Mouse (Mus musculus): ENCODE data around the gene Ksr2. TPM values are rescaled to one million over a fixed set of nuclear protein-coding genes. Genes with fewer than 3 reads are reported as not detected.

Ksr2 gene
- polyA plus RNA-seq (2014; fragmentation: Nextera tagmentation; extraction: Ambion mirVana) = 0.33 and 0.81 TPM in 2 replicates

DNA sequence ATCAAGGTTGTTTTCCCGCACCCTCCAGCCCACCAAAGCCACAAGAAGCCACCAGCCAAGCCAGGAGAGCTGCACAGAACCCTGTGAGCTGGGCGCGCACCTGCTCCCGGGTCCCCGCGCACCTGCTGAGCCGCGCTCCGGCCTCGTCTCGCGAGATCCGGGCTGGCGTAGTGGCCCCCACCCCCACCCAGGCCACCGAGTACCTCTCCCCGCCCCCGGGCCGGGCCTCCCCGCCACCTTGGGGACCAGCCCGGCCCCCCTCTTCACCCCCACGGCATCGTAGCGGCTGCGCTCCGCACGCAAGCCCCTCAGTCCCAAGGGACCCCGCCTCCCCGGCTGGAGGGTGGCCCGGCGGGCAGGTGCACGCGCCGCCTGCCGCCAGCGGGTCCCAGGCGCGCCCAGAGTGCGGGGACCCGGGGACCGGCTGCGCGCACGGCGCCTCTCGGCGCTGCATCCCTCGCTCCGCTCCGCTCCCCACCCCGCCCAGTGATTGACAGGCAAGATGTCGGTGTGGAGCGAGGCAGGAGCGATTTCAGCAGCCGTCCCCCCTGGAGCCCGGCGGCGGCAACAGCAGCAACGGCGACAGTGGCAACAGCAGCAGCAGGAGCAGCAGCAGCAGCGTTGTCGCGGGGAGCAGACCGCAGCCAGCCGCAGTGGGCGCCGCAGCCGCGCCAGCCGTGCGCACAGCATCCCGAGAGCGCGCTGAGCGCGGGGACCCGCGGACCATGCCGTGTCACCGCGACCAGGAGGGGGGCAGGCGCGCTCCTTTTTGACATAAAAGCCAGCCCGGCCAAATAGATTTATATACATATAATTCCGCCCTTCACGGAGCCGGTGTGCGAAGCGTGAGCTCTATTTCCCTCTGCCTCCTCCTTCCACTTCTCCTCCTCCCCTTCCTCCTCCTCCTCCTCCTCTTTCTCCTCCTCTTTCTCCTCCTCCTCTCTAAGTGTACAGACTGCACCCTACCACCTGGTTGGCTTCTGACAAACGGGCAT is at the start of gene Ksr2:
TSS of gene Ksr2 (plus strand) at position 494 of the 995 bp plus-strand sequence.
- Histone ChIP-seq H3K27me3 (replicated peaks; ENCODE audit: control insufficient read depth, insufficient read depth, low read length) (peaks cover 60% of the 10 kb centered on the region), H3K4me1 (ENCODE audit: control insufficient read depth, insufficient read depth, low read length) (no peaks in the 10 kb centered on the region; the same call in 1 of the 2 replicates), H3K4me3 (ENCODE audit: low read depth, low read length) (peak within 1 kb of the TSS; percentile 60), H3K9me3 (ENCODE audit: control insufficient read depth, low read length) (no peaks in the 10 kb centered on the region), H3K9ac (ENCODE audit: low read depth, low read length) (peak within 1 kb of the TSS; percentile 46), H3K4me2 (ENCODE audit: low read depth, low read length) (peak within 1 kb of the TSS; percentile 90), H3K36me3 (ENCODE audit: control insufficient read depth, insufficient read depth, low read length) (no peaks in the 10 kb centered on the region), H3K27ac (replicated peaks; ENCODE audit: low read depth, low read length) (peak within 1 kb of the TSS; percentile 48; the same call in 1 of the 2 replicates)
- DNase-seq (ENCODE audit: low spot score) (peak; percentile 59), ATAC-seq (ENCODE audit: low read depth) (peak; percentile 87)
- WGBS = under 1% methylated on average over 38 of the region's 89 CpGs

- Histone ChIP-seq H3K9ac (ENCODE audit: low read depth, low read length) (no peak overlapping the region), H3K27me3 (replicated peaks; ENCODE audit: control insufficient read depth, insufficient read depth, low read length) (no peaks in the 10 kb centered on the region), H3K4me1 (ENCODE audit: control insufficient read depth, insufficient read depth, low read length) (peaks cover 11% of the 10 kb centered on the region), H3K9me3 (ENCODE audit: control insufficient read depth, low read length) (no peaks in the 10 kb centered on the region), H3K4me3 (ENCODE audit: low read depth, low read length) (no peak overlapping the region), H3K36me3 (ENCODE audit: control insufficient read depth, insufficient read depth, low read length) (peaks cover 52% of the 10 kb centered on the region), H3K4me2 (ENCODE audit: low read depth, low read length) (no peak overlapping the region), H3K27ac (replicated peaks; ENCODE audit: low read depth, low read length) (no peak overlapping the region)
- WGBS = 85% methylated on average over 3 of the region's 3 CpGs
- ATAC-seq (ENCODE audit: low read depth) = no peak
- DNase-seq (ENCODE audit: low spot score) = no peak
These were observed 49.0 kb upstream of the Ksr2 start for GRCm38 (mm10) chr5:117364821-117365220.

DNA sequence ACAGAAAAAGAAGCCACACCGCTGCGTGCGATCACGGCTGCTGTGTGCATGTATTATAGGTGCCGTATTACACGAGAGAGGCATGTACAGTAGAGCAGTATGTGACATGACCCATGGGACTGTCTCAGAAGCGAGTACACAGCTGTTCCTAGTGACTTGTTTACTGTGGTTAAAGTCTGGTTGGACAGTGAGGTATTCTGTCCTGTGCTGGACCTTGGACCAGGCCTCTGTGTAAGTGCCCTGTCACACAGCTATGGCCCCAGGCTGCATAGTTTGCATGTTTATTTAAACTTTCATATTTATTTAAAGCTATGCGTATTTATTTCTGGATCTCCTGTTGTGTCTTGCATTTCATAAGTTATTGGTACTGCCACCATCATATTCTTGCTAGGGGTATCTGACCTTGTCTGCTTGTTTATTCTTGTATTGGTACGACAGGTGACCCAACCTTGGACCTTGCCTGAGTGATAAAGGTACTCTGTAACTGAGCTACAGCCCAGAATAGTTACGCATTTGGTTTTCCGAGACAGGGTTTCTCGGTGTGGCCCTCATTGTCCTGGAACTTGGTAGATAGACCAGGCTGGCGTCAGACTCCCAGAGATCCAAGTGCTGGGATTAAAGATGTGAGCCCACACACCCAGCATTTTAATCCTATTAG is 47.8 kb upstream of the Ksr2 start:
- no peaks in the 10 kb centered on the region for H3K4me1 ChIP-seq (ENCODE audit: control insufficient read depth, insufficient read depth, low read length)
- ATAC-seq (ENCODE audit: low read depth) (peak; percentile 36; the same call in 1 of the 2 replicates), DNase-seq (ENCODE audit: low spot score) (no peak)
- H3K9ac ChIP-seq (ENCODE audit: low read depth, low read length) = no peak overlapping the region
- no peak overlapping the region for H3K4me3 ChIP-seq (ENCODE audit: low read depth, low read length)
- no peaks in the 10 kb centered on the region for H3K9me3 ChIP-seq (ENCODE audit: control insufficient read depth, low read length)
- 89% methylated on average over 13 of the region's 13 CpGs for WGBS
- no peak overlapping the region for H3K4me2 ChIP-seq (ENCODE audit: low read depth, low read length)
- no peaks in the 10 kb centered on the region for H3K27me3 ChIP-seq (replicated peaks; ENCODE audit: control insufficient read depth, insufficient read depth, low read length)
- H3K27ac ChIP-seq (replicated peaks; ENCODE audit: low read depth, low read length) = no peak overlapping the region
- H3K36me3 ChIP-seq (ENCODE audit: control insufficient read depth, insufficient read depth, low read length) = peaks cover 64% of the 10 kb centered on the region

- no peak overlapping the region for H3K9ac ChIP-seq (ENCODE audit: low read depth, low read length)
- H3K27me3 ChIP-seq (replicated peaks; ENCODE audit: control insufficient read depth, insufficient read depth, low read length) = no peaks in the 10 kb centered on the region
- DNase-seq (ENCODE audit: low spot score) (no peak), ATAC-seq (ENCODE audit: low read depth) (no peak)
- no peak overlapping the region for H3K4me2 ChIP-seq (ENCODE audit: low read depth, low read length)
- no peaks in the 10 kb centered on the region for H3K4me1 ChIP-seq (ENCODE audit: control insufficient read depth, insufficient read depth, low read length)
- WGBS = 44% methylated on average over 8 of the region's 8 CpGs
- peaks cover 76% of the 10 kb centered on the region for H3K36me3 ChIP-seq (ENCODE audit: control insufficient read depth, insufficient read depth, low read length)
- no peaks in the 10 kb centered on the region for H3K9me3 ChIP-seq (ENCODE audit: control insufficient read depth, low read length)
- H3K27ac ChIP-seq (replicated peaks; ENCODE audit: low read depth, low read length) = no peak overlapping the region
- no peak overlapping the region for H3K4me3 ChIP-seq (ENCODE audit: low read depth, low read length)
These were observed 46.6 kb upstream of the Ksr2 start for GRCm38 (mm10) chr5:117367206-117367605.

- H3K4me1 ChIP-seq (ENCODE audit: control insufficient read depth, insufficient read depth, low read length) = no peaks in the 10 kb centered on the region
- no peak overlapping the region for H3K9ac ChIP-seq (ENCODE audit: low read depth, low read length)
- WGBS = 88% methylated on average over 10 of the region's 10 CpGs
- H3K36me3 ChIP-seq (ENCODE audit: control insufficient read depth, insufficient read depth, low read length) = peaks cover 71% of the 10 kb centered on the region
- H3K4me2 ChIP-seq (ENCODE audit: low read depth, low read length) = no peak overlapping the region
- H3K4me3 ChIP-seq (ENCODE audit: low read depth, low read length) = no peak overlapping the region
- no peaks in the 10 kb centered on the region for H3K27me3 ChIP-seq (replicated peaks; ENCODE audit: control insufficient read depth, insufficient read depth, low read length)
- DNase-seq (ENCODE audit: low spot score) (no peak), ATAC-seq (ENCODE audit: low read depth) (no peak)
- no peaks in the 10 kb centered on the region for H3K9me3 ChIP-seq (ENCODE audit: control insufficient read depth, low read length)
- no peak overlapping the region for H3K27ac ChIP-seq (replicated peaks; ENCODE audit: low read depth, low read length)
These were observed 43.2 kb upstream of the Ksr2 start for GRCm38 (mm10) chr5:117370592-117370991.

GRCm38 (mm10) chr5:117373418-117373817 is 40.4 kb upstream of the Ksr2 start:
- Histone ChIP-seq H3K9ac (ENCODE audit: low read depth, low read length) (no peak overlapping the region), H3K27me3 (replicated peaks; ENCODE audit: control insufficient read depth, insufficient read depth, low read length) (no peaks in the 10 kb centered on the region), H3K36me3 (ENCODE audit: control insufficient read depth, insufficient read depth, low read length) (peaks cover 73% of the 10 kb centered on the region), H3K9me3 (ENCODE audit: control insufficient read depth, low read length) (no peaks in the 10 kb centered on the region), H3K4me1 (ENCODE audit: control insufficient read depth, insufficient read depth, low read length) (no peaks in the 10 kb centered on the region), H3K27ac (replicated peaks; ENCODE audit: low read depth, low read length) (no peak overlapping the region), H3K4me3 (ENCODE audit: low read depth, low read length) (no peak overlapping the region), H3K4me2 (ENCODE audit: low read depth, low read length) (no peak overlapping the region)
- 93% methylated on average over 9 of the region's 9 CpGs for WGBS
- no peak for ATAC-seq (ENCODE audit: low read depth)
- no peak for DNase-seq (ENCODE audit: low spot score)

DNA sequence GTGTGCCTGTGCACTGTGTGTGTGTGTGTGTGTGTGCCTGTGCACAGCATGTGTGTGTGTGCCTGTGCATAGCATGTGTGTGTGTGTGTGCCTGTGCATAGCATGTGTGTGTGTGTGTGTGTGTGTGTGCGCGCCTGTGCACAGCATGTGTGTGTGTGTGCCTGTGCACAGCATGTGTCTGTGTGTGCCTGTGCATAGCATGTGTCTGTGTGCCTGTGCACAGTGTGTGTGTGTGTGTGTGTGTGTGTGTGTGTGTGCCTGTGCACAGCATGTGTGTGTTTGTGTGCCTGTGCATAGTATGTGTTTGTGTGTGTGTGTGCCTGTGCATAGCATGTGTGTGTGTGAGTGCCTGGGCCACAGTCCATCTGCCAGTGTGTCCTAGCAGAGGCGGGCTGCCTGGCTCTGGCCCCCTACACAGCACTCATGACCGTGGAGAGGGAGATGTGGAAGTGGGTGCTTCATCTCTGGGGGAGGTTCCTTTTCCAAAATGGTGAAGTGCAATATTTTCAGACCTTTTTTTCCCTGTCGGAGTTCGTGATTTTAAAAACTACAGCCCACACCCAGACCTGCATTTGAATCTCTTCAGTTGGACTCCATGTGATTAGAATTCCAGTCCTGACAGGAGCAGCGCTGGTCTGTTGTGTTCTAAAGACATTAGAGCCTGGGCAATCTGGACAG is 39.3 kb upstream of the Ksr2 start:
- no peak for ATAC-seq (ENCODE audit: low read depth)

DNA sequence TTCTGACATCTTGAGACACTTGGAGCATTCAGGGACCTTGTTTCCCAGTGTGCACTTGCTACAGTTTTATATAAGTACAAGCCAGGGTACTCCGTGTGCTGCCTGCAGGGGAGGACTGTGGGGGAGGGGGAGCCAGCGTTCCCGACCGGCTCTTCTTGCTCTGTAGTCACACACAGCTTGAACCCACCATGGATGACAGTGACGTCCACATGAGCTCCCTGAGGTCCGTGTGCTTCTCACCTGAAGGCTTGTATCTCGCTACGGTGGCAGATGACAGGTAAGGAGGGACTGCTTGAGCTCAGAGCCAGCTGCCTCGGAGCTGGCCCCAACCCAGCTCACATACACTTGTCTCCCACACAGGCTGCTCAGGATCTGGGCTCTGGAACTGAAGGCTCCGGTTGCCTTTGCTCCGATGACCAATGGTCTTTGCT is 37.5 kb upstream of the Ksr2 start:
- no peak overlapping the region for H3K27ac ChIP-seq (replicated peaks; ENCODE audit: low read depth, low read length)
- H3K9me3 ChIP-seq (ENCODE audit: control insufficient read depth, low read length) = no peaks in the 10 kb centered on the region
- WGBS = 64% methylated on average over 11 of the region's 11 CpGs
- H3K27me3 ChIP-seq (replicated peaks; ENCODE audit: control insufficient read depth, insufficient read depth, low read length) = no peaks in the 10 kb centered on the region
- no peak for ATAC-seq (ENCODE audit: low read depth)
- peaks cover 71% of the 10 kb centered on the region for H3K36me3 ChIP-seq (ENCODE audit: control insufficient read depth, insufficient read depth, low read length)
- H3K4me3 ChIP-seq (ENCODE audit: low read depth, low read length) = no peak overlapping the region
- no peaks in the 10 kb centered on the region for H3K4me1 ChIP-seq (ENCODE audit: control insufficient read depth, insufficient read depth, low read length)
- DNase-seq (ENCODE audit: low spot score) = no peak
- no peak overlapping the region for H3K4me2 ChIP-seq (ENCODE audit: low read depth, low read length)
- H3K9ac ChIP-seq (ENCODE audit: low read depth, low read length) = no peak overlapping the region

More for the DNA sequence above, 39.3 kb upstream of the Ksr2 start:
- H3K27ac ChIP-seq (replicated peaks; ENCODE audit: low read depth, low read length) = no peak overlapping the region
- no peaks in the 10 kb centered on the region for H3K27me3 ChIP-seq (replicated peaks; ENCODE audit: control insufficient read depth, insufficient read depth, low read length)
- H3K9ac ChIP-seq (ENCODE audit: low read depth, low read length) = no peak overlapping the region
- peaks cover 72% of the 10 kb centered on the region for H3K36me3 ChIP-seq (ENCODE audit: control insufficient read depth, insufficient read depth, low read length)
- H3K4me3 ChIP-seq (ENCODE audit: low read depth, low read length) = no peak overlapping the region
- WGBS = 90% methylated on average over 7 of the region's 7 CpGs
- no peak overlapping the region for H3K4me2 ChIP-seq (ENCODE audit: low read depth, low read length)
- no peaks in the 10 kb centered on the region for H3K9me3 ChIP-seq (ENCODE audit: control insufficient read depth, low read length)
- H3K4me1 ChIP-seq (ENCODE audit: control insufficient read depth, insufficient read depth, low read length) = no peaks in the 10 kb centered on the region
- DNase-seq (ENCODE audit: low spot score) = no peak

Measured in embryonic facial prominence, embryonic 14.5 days (tissue).